Mouse (Mus musculus) adrenal gland, postnatal 36 days (tissue): ENCODE data around the gene Uba5. TPM values are rescaled to one million over a fixed set of nuclear protein-coding genes. Genes with fewer than 3 reads are reported as not detected.

Experiments
- total RNA-seq, 2 experiments: library from RNA; stranded (reverse); gene quantifications; 2 replicates each; pipeline ENCODE4 v1.2.3; 2021

Gene Uba5
- total RNA-seq, 2 experiments from 2014 or later = 46.1 to 46.9 TPM

Other genes starting within 250 kb of the Uba5 start
- 1 to 10 TPM; 2.3 to 3.3 TPM for gene Nphp3, start 60.6 kb downstream of the Uba5 start, total RNA-seq
- gene Gm28305, start 22.5 kb downstream of the Uba5 start, total RNA-seq = not detected
- 10 to 100 TPM; 59.7 to 85.9 TPM for gene Acad11, start 243 bp upstream of the Uba5 start, total RNA-seq
- gene Ackr4, start 63.8 kb upstream of the Uba5 start, total RNA-seq = under 1 TPM in 1 of 2 experiments, not detected in 1; 0.17 TPM
- 10 to 100 TPM; 43.0 to 46.9 TPM for gene Dnajc13, start 199.8 kb upstream of the Uba5 start, total RNA-seq